Mouse (Mus musculus) gastrocnemius, postnatal 14 days (tissue): ENCODE data around the gene Bri3. TPM values are rescaled to one million over a fixed set of nuclear protein-coding genes. Genes with fewer than 3 reads are reported as not detected.
"Not testable (repeated sequence)": the region's sequence is repeated elsewhere in the genome, so short reads cannot be mapped to it uniquely, and the experiment has no call there.

Source experiments
- DNase-seq: peaks from one replicate; pipeline ENCODE4 v3.0.0; 2021; ENCODE audit warnings: mixed read lengths
- intact Hi-C: fragments of 180-260 bp; cut with DNase I; formaldehyde crosslinking; loops from one replicate; pipeline ENCODE4 v1.15.1; 2025; ENCODE audit warnings: low total_unique reads
- total RNA-seq, 2 experiments: library from RNA; stranded (reverse); gene quantifications; 2 replicates each; pipeline ENCODE4 v1.2.3; 2021

Bri3 gene
- total RNA-seq, 2 experiments from 2014 or later: 39.1 to 39.7 TPM

- no peak for DNase-seq
- intact Hi-C loops: no loop called here
These were observed 96.8 kb downstream of the Bri3 start for GRCm38 (mm10) chr5:144341085-144341484.

DNA sequence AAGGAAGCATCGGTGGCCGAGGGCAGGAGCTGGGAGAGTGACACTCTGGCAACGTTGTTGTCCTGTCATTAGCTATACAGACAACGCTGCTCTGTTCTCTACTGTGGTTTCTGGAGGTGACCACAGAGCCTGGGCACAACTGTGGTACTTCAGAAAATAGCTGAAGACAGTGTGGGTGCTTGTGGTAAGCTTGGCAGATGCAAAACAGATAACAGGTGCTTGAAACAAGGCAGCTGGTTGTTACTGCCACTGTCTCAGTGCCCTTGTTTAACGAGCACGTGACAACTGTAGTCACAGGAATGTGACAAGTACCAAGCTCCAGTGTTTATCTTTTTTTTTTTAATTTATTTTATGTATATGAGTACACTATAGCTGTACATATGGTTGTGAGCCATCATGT lies 100.4 kb downstream of the Bri3 start:
- intact Hi-C loops: no loop called here

GRCm38 (mm10) chr5:144351185-144351584 lies 106.9 kb downstream of the Bri3 start:
- intact Hi-C loops: no loop called here
- DNase-seq: no peak

More for the DNA sequence above, 100.4 kb downstream of the Bri3 start:
- DNase-seq: no peak

- intact Hi-C loops: no loop called here
- DNase-seq: no peak
These were observed 108.2 kb downstream of the Bri3 start for GRCm38 (mm10) chr5:144352250-144353047.

DNA sequence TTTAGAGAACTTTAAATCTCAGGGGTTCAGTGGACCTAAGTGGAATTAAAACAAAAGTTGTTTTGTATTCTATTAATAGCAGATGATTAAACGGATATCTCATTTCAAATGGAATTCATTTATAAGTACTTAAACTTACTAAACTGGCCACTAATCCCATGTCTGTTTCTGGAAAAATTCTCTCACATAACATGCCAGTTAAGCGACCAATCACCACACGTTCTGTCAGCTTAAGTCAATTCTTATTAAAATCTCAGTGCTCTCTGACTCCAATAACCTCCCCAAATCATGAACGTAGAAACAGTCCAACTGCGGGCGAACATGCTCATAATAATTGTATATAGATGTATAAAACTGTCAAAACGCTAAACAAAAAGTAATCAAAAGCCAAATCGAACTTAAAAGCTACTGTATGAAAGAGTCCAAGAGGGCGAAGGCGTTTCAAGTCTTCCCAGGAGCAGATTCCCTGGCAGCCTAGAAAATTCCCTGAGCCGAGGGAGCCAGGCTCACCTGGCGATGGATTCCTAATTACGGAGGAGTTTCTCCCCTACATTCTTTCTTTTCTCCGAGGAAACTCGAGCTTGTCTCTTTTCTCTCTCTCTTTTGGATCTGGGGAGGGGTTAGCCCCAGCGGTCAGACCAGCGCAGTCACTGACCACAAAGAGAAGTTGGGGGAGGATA lies 112.7 kb downstream of the Bri3 start:
- no peak for DNase-seq
- intact Hi-C loops: no loop called here

- no peak for DNase-seq
- intact Hi-C loops: no loop called here
These were observed 113.3 kb downstream of the Bri3 start for GRCm38 (mm10) chr5:144357551-144357880.

DNA sequence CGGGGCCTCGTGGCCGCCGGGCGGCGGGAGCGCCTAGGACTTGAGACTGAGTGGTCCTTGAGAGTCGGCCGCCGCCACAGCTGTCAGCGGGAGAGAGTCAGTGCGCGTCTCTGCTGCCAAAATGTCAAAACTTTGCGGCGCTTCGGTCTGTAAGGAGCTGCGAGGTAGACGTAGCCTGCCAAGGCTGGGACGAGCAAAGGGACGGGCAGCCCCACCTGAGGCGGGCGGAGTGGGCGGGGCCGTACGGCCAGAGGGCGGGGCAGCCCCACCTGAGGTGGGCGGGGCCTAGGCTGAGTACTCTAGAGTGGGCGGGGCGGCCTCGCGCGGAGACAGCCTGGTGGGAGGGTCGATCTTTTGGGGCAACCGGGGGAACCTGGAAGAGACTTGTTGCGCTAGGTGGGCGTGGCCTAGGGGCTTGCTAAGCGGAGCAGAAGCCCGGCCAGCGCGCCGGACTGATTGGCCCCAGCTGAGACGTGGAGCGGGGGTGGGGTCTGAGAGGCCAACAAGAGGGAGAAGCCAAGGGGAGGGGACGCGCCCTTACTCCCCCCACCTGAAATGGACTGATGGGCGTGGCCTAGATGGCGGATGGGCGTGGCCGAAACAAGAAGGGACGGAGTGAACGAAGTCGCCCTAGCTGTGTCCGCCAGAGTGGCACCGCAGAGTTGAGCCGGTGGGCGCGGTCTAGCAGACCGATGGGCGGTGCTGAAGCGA lies 113.8 kb downstream of the Bri3 start, which contains the start of gene Baiap2l1:
Gene Baiap2l1, minus strand, starts transcription at position 232 of the 711 bp plus-strand sequence.
- peak; percentile 80 for DNase-seq
- intact Hi-C loops: no loop called here

DNA sequence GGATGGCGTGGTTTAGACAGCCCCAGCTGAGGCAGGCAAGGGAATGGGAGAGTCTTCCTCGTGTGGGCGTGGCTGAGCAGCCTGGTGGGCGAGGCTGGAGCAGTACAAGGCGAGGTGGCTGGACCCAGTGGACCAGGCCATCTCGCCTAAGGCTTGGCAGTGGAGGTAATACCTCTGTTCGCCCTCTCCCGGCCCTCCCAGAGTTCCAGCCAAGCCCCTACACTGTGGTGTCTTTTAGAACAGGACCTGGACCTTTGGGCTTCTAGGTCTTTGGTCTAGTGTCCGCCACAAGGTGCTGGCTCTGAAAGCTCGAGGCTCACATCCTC lies 114.3 kb downstream of the Bri3 start:
- no peak for DNase-seq
- intact Hi-C loops: no loop called here

DNA sequence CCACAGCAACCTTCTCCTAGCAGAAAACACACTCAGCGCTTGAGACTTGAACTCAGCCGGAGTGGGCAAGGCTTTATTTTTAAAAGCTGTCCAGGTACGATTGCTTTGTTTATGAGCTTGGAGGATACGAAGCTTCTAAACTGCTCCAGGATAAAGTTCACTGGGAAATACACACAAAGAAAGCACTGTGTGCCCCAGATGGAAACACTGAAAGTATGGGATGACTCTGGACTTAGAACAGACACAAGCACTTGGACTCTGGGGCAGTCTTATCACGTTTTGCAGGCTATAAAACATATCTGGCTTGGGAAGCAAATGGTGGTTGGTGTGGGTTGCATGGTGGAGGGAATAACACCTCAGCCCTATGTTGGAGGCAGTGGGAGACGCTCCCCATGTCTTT lies 115.6 kb downstream of the Bri3 start:
- intact Hi-C loops: no loop called here
- DNase-seq: no peak

- DNase-seq: peak; percentile 55
- intact Hi-C loops: no loop called here
These were observed 116.1 kb downstream of the Bri3 start for GRCm38 (mm10) chr5:144360346-144360745.

GRCm38 (mm10) chr5:144364680-144365357 lies 120.6 kb downstream of the Bri3 start:
- DNase-seq: no peak

DNA sequence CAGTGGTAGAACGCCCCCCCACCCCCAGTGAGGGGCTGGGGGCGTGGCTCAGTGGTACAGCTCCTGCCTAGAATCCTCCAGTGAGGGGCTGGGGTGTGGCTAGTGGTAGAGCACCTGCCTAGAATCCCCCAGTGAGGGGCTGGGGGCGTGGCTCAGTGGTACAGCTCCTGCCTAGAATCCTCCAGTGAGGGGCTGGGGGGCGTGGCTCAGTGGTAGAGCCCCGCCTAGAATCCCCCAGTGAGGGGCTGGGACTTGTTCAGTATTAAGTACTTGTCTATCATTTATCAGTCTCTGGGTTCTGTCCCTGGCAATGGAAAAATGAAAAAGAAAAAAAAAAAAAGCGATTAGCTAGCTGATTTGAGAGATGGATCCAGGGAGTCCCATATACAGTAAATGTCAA lies 122.3 kb downstream of the Bri3 start:
- intact Hi-C loops, DNase-seq: not testable (repeated sequence)

More at GRCm38 (mm10) chr5:144364680-144365357, 120.6 kb downstream of the Bri3 start:
- intact Hi-C loops: no loop called here

GRCm38 (mm10) chr5:144368661-144369205 lies 124.5 kb downstream of the Bri3 start:
- intact Hi-C loops: no loop called here
- DNase-seq: no peak

DNA sequence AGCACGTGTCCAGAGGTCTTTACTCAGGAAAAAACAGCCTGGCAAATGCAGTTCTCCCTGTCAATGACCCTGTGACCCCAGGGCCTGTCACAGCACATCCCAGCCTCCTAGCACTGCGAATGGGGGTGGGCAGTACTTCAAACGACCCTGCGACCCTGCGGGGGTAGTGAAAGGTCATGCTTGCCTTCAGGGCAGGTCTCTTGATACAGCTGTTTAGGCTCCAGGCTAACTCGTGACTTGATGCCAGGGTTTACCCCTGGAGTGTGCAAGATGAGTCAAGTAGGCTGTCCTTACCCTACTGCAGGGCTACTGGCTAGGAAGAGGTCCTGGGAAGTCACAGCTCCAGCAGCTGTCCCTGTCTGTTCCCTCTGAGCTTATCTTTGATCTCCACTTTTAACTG lies 126.7 kb downstream of the Bri3 start:
- intact Hi-C loops: no loop called here
- no peak for DNase-seq

GRCm38 (mm10) chr5:144372177-144372576 lies 127.9 kb downstream of the Bri3 start:
- DNase-seq: no peak
- intact Hi-C loops: no loop called here

DNA sequence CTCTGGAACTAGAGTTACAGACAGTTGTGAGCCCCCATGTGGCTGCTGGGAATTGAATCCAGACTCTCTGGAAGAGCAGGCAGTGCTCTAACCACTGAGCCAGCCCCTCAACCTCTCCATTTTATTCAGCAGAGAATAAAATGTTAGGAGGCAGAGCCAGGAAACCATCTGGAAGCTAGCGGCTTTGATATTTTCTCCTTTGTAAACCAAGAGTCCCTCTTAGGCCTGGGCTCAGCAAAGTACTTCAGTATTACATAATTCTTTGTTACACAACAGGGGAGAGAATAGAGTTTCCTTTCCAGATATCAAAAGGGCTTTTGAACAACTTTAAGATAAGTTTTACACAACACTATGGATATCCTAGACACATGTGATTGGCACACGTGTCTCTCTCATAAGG lies 128.6 kb downstream of the Bri3 start:
- intact Hi-C loops: no loop called here

GRCm38 (mm10) chr5:144379431-144379830 lies 135.2 kb downstream of the Bri3 start:
- no peak for DNase-seq
- intact Hi-C loops: no loop called here

More for the DNA sequence above, 128.6 kb downstream of the Bri3 start:
- DNase-seq: no peak

GRCm38 (mm10) chr5:144380689-144381088 lies 136.5 kb downstream of the Bri3 start:
- intact Hi-C loops: no loop called here
- DNase-seq: no peak

DNA sequence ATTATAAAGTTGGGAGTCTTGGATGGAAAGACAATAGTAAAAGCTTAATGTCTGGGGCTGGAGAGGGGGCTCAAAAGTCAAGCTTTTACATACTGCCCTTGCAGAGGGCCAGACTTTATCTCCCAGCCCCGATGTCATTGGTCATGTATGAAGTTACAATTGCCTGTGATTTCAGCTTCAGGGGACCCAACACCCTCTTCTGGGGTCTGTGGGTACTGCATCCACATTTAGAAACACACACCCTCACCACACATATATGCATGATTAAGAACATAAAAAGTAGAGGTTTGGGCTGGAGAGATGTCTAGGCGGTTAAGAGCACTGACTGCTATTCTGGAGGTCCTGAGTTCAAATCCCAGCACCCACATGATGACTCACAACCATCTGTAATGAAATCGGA lies 137.5 kb downstream of the Bri3 start:
- no peak for DNase-seq
- intact Hi-C loops: no loop called here

- intact Hi-C loops: no loop called here
These were observed 139.7 kb downstream of the Bri3 start for GRCm38 (mm10) chr5:144383936-144384335.

More at GRCm38 (mm10) chr5:144383936-144384335, 139.7 kb downstream of the Bri3 start:
- no peak for DNase-seq
